Comparison of ENCODE assay signal across 8 mouse cellular contexts in genomic region chr17:45723732-45724573, GRCm38 (mm10). TPM values are rescaled to one million over a fixed set of nuclear protein-coding genes. Genes with fewer than 3 reads are reported as not detected.
DNase-seq lines count a peak whose midpoint lies in the region; ATAC-seq lines count a peak whose summit lies in the region.

No protein-coding gene starts in this region.

- intact Hi-C loops in left cerebral cortex, postnatal 14 days (cut with DNase I): no loop called here

- H3K4me2 ChIP-seq in hindbrain, embryonic 16.5 days (ENCODE audit: low read length): peak overlapping the region; percentile 70

- peak overlapping the region; percentile 78 for H3K27ac ChIP-seq in hindbrain, embryonic 16.5 days (ENCODE audit: low read depth, low read length)

- peaks cover 12% of the 10 kb centered on the region for H3K4me1 ChIP-seq in hindbrain, embryonic 16.5 days (ENCODE audit: control insufficient read depth, insufficient read depth, low read depth, low read length)

- H3K36me3 ChIP-seq in hindbrain, embryonic 16.5 days (ENCODE audit: control insufficient read depth, insufficient read depth, low read length): no peaks in the 10 kb centered on the region

- DNase-seq in ZHBTc4 (ENCODE audit: low read depth, low spot score): peak; percentile 92
- DNase-seq in cerebellum, adult 9-11 months: peak; percentile 78
- DNase-seq in left cerebral cortex, postnatal 14 days (ENCODE audit: low spot score in 2 of 2): peak; percentile 84 to 89
- peak; percentile 82 for DNase-seq in right cerebral cortex, postnatal 25 days
- peak; percentile 80 for DNase-seq in yolk sac, embryonic 10.5 days (ENCODE audit: low spot score)

- ATAC-seq in frontal cortex, adult (ENCODE audit: low TSS enrichment): peak; percentile 87
- peak; percentile 67 for ATAC-seq in hindbrain, embryonic 16.5 days
- peak; percentile 73 for ATAC-seq in megakaryocyte-erythroid progenitor cell, adult 5-6 weeks (replicated peaks; ENCODE audit: low FRiP score, low TSS enrichment, poor library complexity, severe bottlenecking)

- H3K9ac ChIP-seq in hindbrain, embryonic 16.5 days (ENCODE audit: low read depth, low read length): peak overlapping the region; percentile 77

- peak overlapping the region; percentile 51 for H3K4me3 ChIP-seq in hindbrain, embryonic 16.5 days (ENCODE audit: low read length)

- 2% methylated on average over 25 of the region's 25 CpGs for WGBS in hindbrain, embryonic 16.5 days

- H3K9me3 ChIP-seq in hindbrain, embryonic 16.5 days (ENCODE audit: control insufficient read depth, low read length): no peaks in the 10 kb centered on the region

- no peaks in the 10 kb centered on the region for H3K27me3 ChIP-seq in hindbrain, embryonic 16.5 days (replicated peaks; ENCODE audit: control insufficient read depth, insufficient read depth, low read length)

RNA-seq across cellular contexts. Expression of gene 1600014C23Rik, which starts 9.7 kb away (rescaled TPM):
- 0.66 TPM in 1 of 2 replicates, not detected in the other for polyA plus RNA-seq in hindbrain, embryonic 16.5 days (2015; fragmentation: Nextera tagmentation; extraction: Ambion mirVana)
- under 1 TPM in 1 of 2 experiments, not detected in 1; 0.77 TPM for total RNA-seq in left cerebral cortex, postnatal 14 days (2021)
- not detected in 2 replicates for total RNA-seq in megakaryocyte-erythroid progenitor cell, adult 5-6 weeks (2014; fragmentation: Nextera tagmentation)
- not detected in 2 replicates for total RNA-seq in megakaryocyte-erythroid progenitor cell, adult 5-6 weeks (2017)

RNA-seq across cellular contexts. Expression of gene Tmem63b, which starts 37.2 kb away (rescaled TPM):
- polyA plus RNA-seq in hindbrain, embryonic 16.5 days (2015; fragmentation: Nextera tagmentation; extraction: Ambion mirVana): 147 and 148 TPM in 2 replicates
- 100 to 1,000 TPM; 220 to 225 TPM for total RNA-seq in left cerebral cortex, postnatal 14 days (2021)
- total RNA-seq in megakaryocyte-erythroid progenitor cell, adult 5-6 weeks (2014; fragmentation: Nextera tagmentation): 19.3 and 21.1 TPM in 2 replicates
- total RNA-seq in megakaryocyte-erythroid progenitor cell, adult 5-6 weeks (2017): 10.2 and 14.3 TPM in 2 replicates

RNA-seq across cellular contexts. Expression of gene Mrpl14, which starts 37.8 kb away (rescaled TPM):
- polyA plus RNA-seq in hindbrain, embryonic 16.5 days (2015; fragmentation: Nextera tagmentation; extraction: Ambion mirVana): 128 and 134 TPM in 2 replicates
- total RNA-seq in left cerebral cortex, postnatal 14 days (2021): 10 to 100 TPM; 42.9 to 46.3 TPM
- 79.0 and 88.9 TPM in 2 replicates for total RNA-seq in megakaryocyte-erythroid progenitor cell, adult 5-6 weeks (2014; fragmentation: Nextera tagmentation)
- total RNA-seq in megakaryocyte-erythroid progenitor cell, adult 5-6 weeks (2017): 9.7 and 14.4 TPM in 2 replicates

Comparison
In these comparisons a context has a peak if more than half of its experiments do, and no peak if none do; other contexts are left out.
1. Peak in every context shown above with its lines: DNase-seq, ATAC-seq, H3K4me3 ChIP-seq and H3K27ac ChIP-seq.
2. RNA of gene Tmem63b, which starts 37.2 kb away (total RNA-seq): 220 to 225 TPM in left cerebral cortex, postnatal 14 days; 10.2 to 21.1 TPM in megakaryocyte-erythroid progenitor cell, adult 5-6 weeks; every median in the first group is over 10 times any median in the second.